Mouse (Mus musculus): ENCODE results near the gene Gm45618. TPM values are rescaled to one million over a fixed set of nuclear protein-coding genes. Genes with fewer than 3 reads are reported as not detected.

Gm45618 gene
- polyA plus RNA-seq, 1 experiment from 2014 or later: not detected

GRCm38 (mm10) chr7:142092991-142093390, 27.5 kb downstream of the Gm45618 start:
- H3K27ac ChIP-seq: no peak overlapping the region
- 34% methylated on average over 1 of the region's 1 CpGs for WGBS
- no peaks in the 10 kb centered on the region for H3K36me3 ChIP-seq
- H3K4me3 ChIP-seq: no peak overlapping the region
- no peak overlapping the region for H3K9ac ChIP-seq
- no peaks in the 10 kb centered on the region for H3K9me3 ChIP-seq
- peaks cover 23% of the 10 kb centered on the region for H3K4me1 ChIP-seq
- ATAC-seq (ENCODE audit: insufficient number of reproducible peaks, insufficient read depth, low FRiP score, low TSS enrichment, low read depth): no peak
- H3K27me3 ChIP-seq: peaks cover 100% of the 10 kb centered on the region
- no peak overlapping the region for H3K4me2 ChIP-seq

GRCm38 (mm10) chr7:142091848-142092247, 28.7 kb downstream of the Gm45618 start:
- 18% methylated on average over 4 of the region's 4 CpGs for whole genome bisulfite sequencing
- Histone ChIP-seq H3K4me3 (no peak overlapping the region), H3K9me3 (no peaks in the 10 kb centered on the region), H3K27me3 (peaks cover 100% of the 10 kb centered on the region), H3K4me2 (no peak overlapping the region), H3K4me1 (peaks cover 23% of the 10 kb centered on the region), H3K36me3 (no peaks in the 10 kb centered on the region), H3K9ac (no peak overlapping the region), H3K27ac (no peak overlapping the region)
- no peak for ATAC-seq (ENCODE audit: insufficient number of reproducible peaks, insufficient read depth, low FRiP score, low TSS enrichment, low read depth)

GRCm38 (mm10) chr7:142089648-142090447, 30.7 kb downstream of the Gm45618 start:
- no peak overlapping the region for H3K9ac ChIP-seq
- H3K4me3 ChIP-seq: no peak overlapping the region
- H3K27me3 ChIP-seq: peaks cover 99% of the 10 kb centered on the region
- no peaks in the 10 kb centered on the region for H3K36me3 ChIP-seq
- no peak overlapping the region for H3K27ac ChIP-seq
- no peaks in the 10 kb centered on the region for H3K9me3 ChIP-seq
- no peak overlapping the region for H3K4me2 ChIP-seq
- H3K4me1 ChIP-seq: peaks cover 18% of the 10 kb centered on the region
- WGBS: 63% methylated on average over 17 of the region's 17 CpGs
- ATAC-seq (ENCODE audit: insufficient number of reproducible peaks, insufficient read depth, low FRiP score, low TSS enrichment, low read depth): no peak

GRCm38 (mm10) chr7:142088886-142089285, 31.6 kb downstream of the Gm45618 start:
- ATAC-seq (ENCODE audit: insufficient number of reproducible peaks, insufficient read depth, low FRiP score, low TSS enrichment, low read depth): no peak

GRCm38 (mm10) chr7:142087069-142087652, 33.4 kb downstream of the Gm45618 start:
- no peak overlapping the region for H3K4me2 ChIP-seq
- H3K4me1 ChIP-seq: peaks cover 26% of the 10 kb centered on the region
- peaks cover 99% of the 10 kb centered on the region for H3K27me3 ChIP-seq
- no peaks in the 10 kb centered on the region for H3K9me3 ChIP-seq
- no peak overlapping the region for H3K9ac ChIP-seq
- no peaks in the 10 kb centered on the region for H3K36me3 ChIP-seq
- ATAC-seq (ENCODE audit: insufficient number of reproducible peaks, insufficient read depth, low FRiP score, low TSS enrichment, low read depth): no peak
- WGBS: 79% methylated on average over 1 of the region's 1 CpGs
- no peak overlapping the region for H3K4me3 ChIP-seq
- H3K27ac ChIP-seq: no peak overlapping the region

More at GRCm38 (mm10) chr7:142088886-142089285, 31.6 kb downstream of the Gm45618 start:
- no peaks in the 10 kb centered on the region for H3K36me3 ChIP-seq
- no peak overlapping the region for H3K9ac ChIP-seq
- H3K9me3 ChIP-seq: no peaks in the 10 kb centered on the region
- no peak overlapping the region for H3K27ac ChIP-seq
- peaks cover 99% of the 10 kb centered on the region for H3K27me3 ChIP-seq
- 6% methylated on average over 5 of the region's 5 CpGs for WGBS
- H3K4me1 ChIP-seq: peaks cover 20% of the 10 kb centered on the region
- H3K4me2 ChIP-seq: no peak overlapping the region
- no peak overlapping the region for H3K4me3 ChIP-seq

- H3K9me3 ChIP-seq: no peaks in the 10 kb centered on the region
- WGBS: 80% methylated on average over 4 of the region's 4 CpGs
- ATAC-seq (ENCODE audit: insufficient number of reproducible peaks, insufficient read depth, low FRiP score, low TSS enrichment, low read depth): no peak
Observed at GRCm38 (mm10) chr7:142086159-142086905, 34.2 kb downstream of the Gm45618 start.

GRCm38 (mm10) chr7:142084820-142085219, 35.7 kb downstream of the Gm45618 start:
- H3K27ac ChIP-seq: no peak overlapping the region
- no peak for ATAC-seq (ENCODE audit: insufficient number of reproducible peaks, insufficient read depth, low FRiP score, low TSS enrichment, low read depth)
- no peaks in the 10 kb centered on the region for H3K9me3 ChIP-seq
- 40% methylated on average over 3 of the region's 3 CpGs for WGBS
- H3K36me3 ChIP-seq: no peaks in the 10 kb centered on the region
- H3K27me3 ChIP-seq: peaks cover 99% of the 10 kb centered on the region
- no peak overlapping the region for H3K4me2 ChIP-seq
- no peak overlapping the region for H3K4me3 ChIP-seq
- 0 out of 2 replicates have a peak overlapping the region, but pooled peaks have one; percentile 21 for H3K9ac ChIP-seq
- peaks cover 32% of the 10 kb centered on the region for H3K4me1 ChIP-seq

More at GRCm38 (mm10) chr7:142086159-142086905, 34.2 kb downstream of the Gm45618 start:
- H3K27ac ChIP-seq: no peak overlapping the region
- H3K4me2 ChIP-seq: no peak overlapping the region
- H3K36me3 ChIP-seq: no peaks in the 10 kb centered on the region
- peaks cover 99% of the 10 kb centered on the region for H3K27me3 ChIP-seq
- peaks cover 32% of the 10 kb centered on the region for H3K4me1 ChIP-seq
- no peak overlapping the region for H3K9ac ChIP-seq
- H3K4me3 ChIP-seq: no peak overlapping the region

- Histone ChIP-seq H3K36me3 (no peaks in the 10 kb centered on the region), H3K27me3 (peaks cover 99% of the 10 kb centered on the region), H3K4me3 (no peak overlapping the region), H3K9me3 (no peaks in the 10 kb centered on the region), H3K4me2 (no peak overlapping the region), H3K9ac (no peak overlapping the region), H3K27ac (no peak overlapping the region), H3K4me1 (peaks cover 32% of the 10 kb centered on the region)
- 0 out of 2 replicates have a peak, but pooled peaks have one; percentile 32 for ATAC-seq (ENCODE audit: insufficient number of reproducible peaks, insufficient read depth, low FRiP score, low TSS enrichment, low read depth)
- 18% methylated on average over 5 of the region's 5 CpGs for WGBS
Observed at GRCm38 (mm10) chr7:142084395-142084794, 36.1 kb downstream of the Gm45618 start.

GRCm38 (mm10) chr7:142083588-142084317, 36.8 kb downstream of the Gm45618 start:
- ATAC-seq (ENCODE audit: insufficient number of reproducible peaks, insufficient read depth, low FRiP score, low TSS enrichment, low read depth): 0 out of 2 replicates have a peak, but pooled peaks have one; percentile 1

GRCm38 (mm10) chr7:142082607-142083006, 37.9 kb downstream of the Gm45618 start:
- no peak overlapping the region for H3K27ac ChIP-seq
- ATAC-seq (ENCODE audit: insufficient number of reproducible peaks, insufficient read depth, low FRiP score, low TSS enrichment, low read depth): no peak
- no peaks in the 10 kb centered on the region for H3K9me3 ChIP-seq
- peaks cover 99% of the 10 kb centered on the region for H3K27me3 ChIP-seq
- H3K4me2 ChIP-seq: peak overlapping the region; percentile 69
- peak overlapping the region; percentile 62; the same call in 1 of the 2 replicates for H3K9ac ChIP-seq
- 18% methylated on average over 16 of the region's 16 CpGs for WGBS
- peaks cover 23% of the 10 kb centered on the region for H3K4me1 ChIP-seq
- no peaks in the 10 kb centered on the region for H3K36me3 ChIP-seq
- peak overlapping the region; percentile 41 for H3K4me3 ChIP-seq

More at GRCm38 (mm10) chr7:142083588-142084317, 36.8 kb downstream of the Gm45618 start:
- peaks cover 28% of the 10 kb centered on the region for H3K4me1 ChIP-seq
- WGBS: 21% methylated on average over 12 of the region's 12 CpGs
- H3K9ac ChIP-seq: no peak overlapping the region
- no peak overlapping the region for H3K4me2 ChIP-seq
- H3K27me3 ChIP-seq: peaks cover 99% of the 10 kb centered on the region
- H3K4me3 ChIP-seq: no peak overlapping the region
- no peaks in the 10 kb centered on the region for H3K36me3 ChIP-seq
- H3K9me3 ChIP-seq: no peaks in the 10 kb centered on the region
- no peak overlapping the region for H3K27ac ChIP-seq

- Histone ChIP-seq H3K9ac (peak overlapping the region; percentile 62), H3K36me3 (no peaks in the 10 kb centered on the region), H3K27ac (no peak overlapping the region), H3K9me3 (no peaks in the 10 kb centered on the region), H3K27me3 (peaks cover 95% of the 10 kb centered on the region), H3K4me3 (peak overlapping the region; percentile 41), H3K4me2 (peak overlapping the region; percentile 69), H3K4me1 (peaks cover 23% of the 10 kb centered on the region)
- WGBS: 7% methylated on average over 28 of the region's 38 CpGs
- ATAC-seq (ENCODE audit: insufficient number of reproducible peaks, insufficient read depth, low FRiP score, low TSS enrichment, low read depth): no peak
Observed at GRCm38 (mm10) chr7:142082179-142082578, 38.4 kb downstream of the Gm45618 start.

Measured in embryonic facial prominence, embryonic 13.5 days (tissue).